Mouse (Mus musculus) spleen, adult 2 months (tissue): ENCODE measurements at regions not wholly inside any gene's neighbourhood (a gene's known extent, or its start where the extent isn't known, plus 50 kb on each side); places are given as distances from the start of the nearest gene placed in this dataset.

Source experiments
- CTCF ChIP-seq: fragments of 200-500 bp; IDR thresholded peaks from 2 replicates; pipeline ENCODE4 v1.5.1; 2011; ENCODE audit warnings: mild to moderate bottlenecking, inconsistent platforms; ENCODE audit not compliant: insufficient read depth, insufficient read length, insufficient replicate concordance; ENCODE audit errors: extremely low read depth
- POLR2A ChIP-seq: fragments of 200-500 bp; IDR thresholded peaks from 2 replicates; pipeline ENCODE4 v1.6.1; 2011; ENCODE audit warnings: low read depth, low read length, inconsistent platforms

DNA sequence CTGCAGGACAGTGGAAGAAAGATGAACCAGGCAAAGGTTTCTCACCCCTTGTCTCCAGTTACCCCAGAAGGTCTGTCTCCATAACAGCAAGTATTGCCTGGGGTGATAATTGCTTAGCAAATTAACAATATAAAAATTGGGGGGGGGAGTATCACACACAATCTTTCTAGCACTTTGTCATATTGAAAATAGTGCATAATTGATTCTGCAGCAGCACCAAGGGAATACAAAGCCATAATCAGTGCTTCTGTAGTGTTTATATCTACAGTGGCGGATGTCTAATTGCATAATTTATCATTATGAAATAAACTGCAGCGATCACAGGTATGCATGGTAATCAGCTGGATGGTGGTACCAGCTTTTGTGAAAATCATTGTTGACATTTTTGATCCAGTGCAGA is 316.9 kb upstream of the Nmur2 start:
- TF ChIP-seq POLR2A (no peak), CTCF (no peak)
